Mouse (Mus musculus): ENCODE results near the gene Krt222. TPM values are rescaled to one million over a fixed set of nuclear protein-coding genes. Genes with fewer than 3 reads are reported as not detected.

The Krt222 gene
- polyA plus RNA-seq, 1 experiment from 2014 or later: 0.18 TPM

GRCm38 (mm10) chr11:99217248-99217986, 26.5 kb downstream of the Krt222 start:
- no peak for ATAC-seq (replicated peaks; ENCODE audit: insufficient number of reproducible peaks, low FRiP score, low TSS enrichment, low read depth)
- Histone ChIP-seq H3K27me3 (ENCODE audit: control insufficient read depth, insufficient read depth, low read length) (no peaks in the 10 kb centered on the region), H3K4me2 (ENCODE audit: low read depth, low read length) (no peak overlapping the region), H3K27ac (replicated peaks; ENCODE audit: low read depth, low read length) (no peak overlapping the region), H3K4me3 (ENCODE audit: low read depth, low read length) (no peak overlapping the region), H3K4me1 (ENCODE audit: control insufficient read depth, insufficient read depth, low read length) (no peaks in the 10 kb centered on the region), H3K36me3 (replicated peaks; ENCODE audit: control insufficient read depth, insufficient read depth, low read depth, low read length) (peaks cover 36% of the 10 kb centered on the region), H3K9me3 (replicated peaks; ENCODE audit: control insufficient read depth, low read length) (no peaks in the 10 kb centered on the region), H3K9ac (replicated peaks; ENCODE audit: low read length) (no peak overlapping the region)
- WGBS: 97% methylated on average over 7 of the region's 7 CpGs
- no peak for DNase-seq (ENCODE audit: low spot score)

- Histone ChIP-seq H3K9me3 (replicated peaks; ENCODE audit: control insufficient read depth, low read length) (no peaks in the 10 kb centered on the region), H3K27me3 (ENCODE audit: control insufficient read depth, insufficient read depth, low read length) (no peaks in the 10 kb centered on the region), H3K4me3 (ENCODE audit: low read depth, low read length) (no peak overlapping the region), H3K27ac (replicated peaks; ENCODE audit: low read depth, low read length) (no peak overlapping the region), H3K9ac (replicated peaks; ENCODE audit: low read length) (no peak overlapping the region), H3K36me3 (replicated peaks; ENCODE audit: control insufficient read depth, insufficient read depth, low read depth, low read length) (peaks cover 39% of the 10 kb centered on the region), H3K4me1 (ENCODE audit: control insufficient read depth, insufficient read depth, low read length) (no peaks in the 10 kb centered on the region), H3K4me2 (ENCODE audit: low read depth, low read length) (no peak overlapping the region)
- no peak for DNase-seq (ENCODE audit: low spot score)
- 93% methylated on average over 3 of the region's 3 CpGs for WGBS
- ATAC-seq (replicated peaks; ENCODE audit: insufficient number of reproducible peaks, low FRiP score, low TSS enrichment, low read depth): no peak
These were observed 27.7 kb downstream of the Krt222 start for GRCm38 (mm10) chr11:99216181-99216580.

- Histone ChIP-seq H3K36me3 (replicated peaks; ENCODE audit: control insufficient read depth, insufficient read depth, low read depth, low read length) (peaks cover 37% of the 10 kb centered on the region), H3K4me2 (ENCODE audit: low read depth, low read length) (no peak overlapping the region; the same call in 1 of the 2 replicates), H3K4me1 (ENCODE audit: control insufficient read depth, insufficient read depth, low read length) (no peaks in the 10 kb centered on the region), H3K4me3 (ENCODE audit: low read depth, low read length) (no peak overlapping the region; the same call in 1 of the 2 replicates), H3K9ac (replicated peaks; ENCODE audit: low read length) (no peak overlapping the region), H3K9me3 (replicated peaks; ENCODE audit: control insufficient read depth, low read length) (no peaks in the 10 kb centered on the region), H3K27me3 (ENCODE audit: control insufficient read depth, insufficient read depth, low read length) (no peaks in the 10 kb centered on the region), H3K27ac (replicated peaks; ENCODE audit: low read depth, low read length) (no peak overlapping the region)
- WGBS: 89% methylated on average over 7 of the region's 7 CpGs
- DNase-seq (ENCODE audit: low spot score) (no peak), ATAC-seq (replicated peaks; ENCODE audit: insufficient number of reproducible peaks, low FRiP score, low TSS enrichment, low read depth) (no peak)
These were observed 31.2 kb downstream of the Krt222 start for GRCm38 (mm10) chr11:99212693-99213092.

GRCm38 (mm10) chr11:99211964-99212363, 31.9 kb downstream of the Krt222 start:
- Histone ChIP-seq H3K27me3 (ENCODE audit: control insufficient read depth, insufficient read depth, low read length) (no peaks in the 10 kb centered on the region), H3K4me3 (ENCODE audit: low read depth, low read length) (no peak overlapping the region), H3K27ac (replicated peaks; ENCODE audit: low read depth, low read length) (no peak overlapping the region), H3K4me2 (ENCODE audit: low read depth, low read length) (no peak overlapping the region), H3K9me3 (replicated peaks; ENCODE audit: control insufficient read depth, low read length) (no peaks in the 10 kb centered on the region), H3K9ac (replicated peaks; ENCODE audit: low read length) (no peak overlapping the region), H3K36me3 (replicated peaks; ENCODE audit: control insufficient read depth, insufficient read depth, low read depth, low read length) (peaks cover 32% of the 10 kb centered on the region), H3K4me1 (ENCODE audit: control insufficient read depth, insufficient read depth, low read length) (no peaks in the 10 kb centered on the region)
- DNase-seq (ENCODE audit: low spot score) (peak; percentile 15), ATAC-seq (replicated peaks; ENCODE audit: insufficient number of reproducible peaks, low FRiP score, low TSS enrichment, low read depth) (no peak)
- WGBS: 58% methylated on average over 2 of the region's 2 CpGs

- 82% methylated on average over 8 of the region's 8 CpGs for WGBS
- no peak overlapping the region for H3K9ac ChIP-seq (replicated peaks; ENCODE audit: low read length)
- H3K27me3 ChIP-seq (ENCODE audit: control insufficient read depth, insufficient read depth, low read length): no peaks in the 10 kb centered on the region
- peaks cover 11% of the 10 kb centered on the region for H3K36me3 ChIP-seq (replicated peaks; ENCODE audit: control insufficient read depth, insufficient read depth, low read depth, low read length)
- no peak overlapping the region for H3K4me2 ChIP-seq (ENCODE audit: low read depth, low read length)
- DNase-seq (ENCODE audit: low spot score): no peak
- H3K4me1 ChIP-seq (ENCODE audit: control insufficient read depth, insufficient read depth, low read length): no peaks in the 10 kb centered on the region
- H3K9me3 ChIP-seq (replicated peaks; ENCODE audit: control insufficient read depth, low read length): no peaks in the 10 kb centered on the region
- H3K27ac ChIP-seq (replicated peaks; ENCODE audit: low read depth, low read length): no peak overlapping the region
- ATAC-seq (replicated peaks; ENCODE audit: insufficient number of reproducible peaks, low FRiP score, low TSS enrichment, low read depth): no peak
- H3K4me3 ChIP-seq (ENCODE audit: low read depth, low read length): no peak overlapping the region
These were observed 35.7 kb downstream of the Krt222 start for GRCm38 (mm10) chr11:99208105-99208669.

GRCm38 (mm10) chr11:99207449-99207848, 36.4 kb downstream of the Krt222 start:
- Histone ChIP-seq H3K4me1 (ENCODE audit: control insufficient read depth, insufficient read depth, low read length) (no peaks in the 10 kb centered on the region), H3K36me3 (replicated peaks; ENCODE audit: control insufficient read depth, insufficient read depth, low read depth, low read length) (peaks cover 5% of the 10 kb centered on the region), H3K4me2 (ENCODE audit: low read depth, low read length) (no peak overlapping the region), H3K27ac (replicated peaks; ENCODE audit: low read depth, low read length) (no peak overlapping the region), H3K9ac (replicated peaks; ENCODE audit: low read length) (no peak overlapping the region), H3K27me3 (ENCODE audit: control insufficient read depth, insufficient read depth, low read length) (no peaks in the 10 kb centered on the region), H3K4me3 (ENCODE audit: low read depth, low read length) (no peak overlapping the region), H3K9me3 (replicated peaks; ENCODE audit: control insufficient read depth, low read length) (no peaks in the 10 kb centered on the region)
- WGBS: 23% methylated on average over 2 of the region's 2 CpGs
- DNase-seq (ENCODE audit: low spot score) (no peak), ATAC-seq (replicated peaks; ENCODE audit: insufficient number of reproducible peaks, low FRiP score, low TSS enrichment, low read depth) (no peak)

- Histone ChIP-seq H3K9me3 (replicated peaks; ENCODE audit: control insufficient read depth, low read length) (no peaks in the 10 kb centered on the region), H3K9ac (replicated peaks; ENCODE audit: low read length) (no peak overlapping the region), H3K27ac (replicated peaks; ENCODE audit: low read depth, low read length) (no peak overlapping the region), H3K36me3 (replicated peaks; ENCODE audit: control insufficient read depth, insufficient read depth, low read depth, low read length) (peaks cover 2% of the 10 kb centered on the region), H3K4me1 (ENCODE audit: control insufficient read depth, insufficient read depth, low read length) (no peaks in the 10 kb centered on the region), H3K4me2 (ENCODE audit: low read depth, low read length) (no peak overlapping the region), H3K4me3 (ENCODE audit: low read depth, low read length) (no peak overlapping the region), H3K27me3 (ENCODE audit: control insufficient read depth, insufficient read depth, low read length) (no peaks in the 10 kb centered on the region)
- ATAC-seq (replicated peaks; ENCODE audit: insufficient number of reproducible peaks, low FRiP score, low TSS enrichment, low read depth) (no peak), DNase-seq (ENCODE audit: low spot score) (peak; percentile 44)
- 26% methylated on average over 2 of the region's 2 CpGs for WGBS
These were observed 36.9 kb downstream of the Krt222 start for GRCm38 (mm10) chr11:99206954-99207353.

GRCm38 (mm10) chr11:99189154-99189582, 54.7 kb downstream of the Krt222 start:
- 27% methylated on average over 14 of the region's 14 CpGs for WGBS
- ATAC-seq (replicated peaks; ENCODE audit: insufficient number of reproducible peaks, low FRiP score, low TSS enrichment, low read depth) (no peak), DNase-seq (ENCODE audit: low spot score) (peak; percentile 67)
- Histone ChIP-seq H3K9ac (replicated peaks; ENCODE audit: low read length) (no peak overlapping the region), H3K27ac (replicated peaks; ENCODE audit: low read depth, low read length) (no peak overlapping the region), H3K4me3 (ENCODE audit: low read depth, low read length) (no peak overlapping the region), H3K36me3 (replicated peaks; ENCODE audit: control insufficient read depth, insufficient read depth, low read depth, low read length) (no peaks in the 10 kb centered on the region), H3K4me1 (ENCODE audit: control insufficient read depth, insufficient read depth, low read length) (no peaks in the 10 kb centered on the region), H3K27me3 (ENCODE audit: control insufficient read depth, insufficient read depth, low read length) (no peaks in the 10 kb centered on the region), H3K4me2 (ENCODE audit: low read depth, low read length) (no peak overlapping the region), H3K9me3 (replicated peaks; ENCODE audit: control insufficient read depth, low read length) (no peaks in the 10 kb centered on the region)

Measured in embryonic facial prominence, embryonic 11.5 days (tissue).